Mouse (Mus musculus) embryonic facial prominence, embryonic 11.5 days (tissue): Measurements from ENCODE around the gene Efhd2. TPM values are rescaled to one million over a fixed set of nuclear protein-coding genes. Genes with fewer than 3 reads are reported as not detected.

Source experiments
- ATAC-seq: fragments of 200-750 bp; cut with Nextera tagmentation; replicated peaks from 2 replicates; pipeline ENCODE4 v1.8.0; 2017; ENCODE audit warnings: low read depth; ENCODE audit not compliant: insufficient number of reproducible peaks, low FRiP score, low TSS enrichment
- DNase-seq: peaks from one replicate; pipeline ENCODE4 v3.0.0-alpha.2; 2015; ENCODE audit warnings: low spot score
- H3K27ac ChIP-seq: fragments of 300-500 bp; sonication (generic); replicated peaks from 2 replicates; pipeline ENCODE4 v1.5.1; 2014; ENCODE audit warnings: mild to moderate bottlenecking, low read depth, low read length, control low read depth
- H3K27me3 ChIP-seq: fragments of 300-500 bp; sonication (generic); 2 replicates; pipeline ENCODE4 v1.6.1; 2014; ENCODE audit warnings: mild to moderate bottlenecking, low read length, moderate library complexity, mixed read lengths; ENCODE audit not compliant: control insufficient read depth, insufficient read depth
- H3K36me3 ChIP-seq: fragments of 300-500 bp; sonication (generic); replicated peaks from 2 replicates; pipeline ENCODE4 v1.6.1; 2014; ENCODE audit warnings: low read depth, mild to moderate bottlenecking, low read length, moderate library complexity, mixed read lengths; ENCODE audit not compliant: control insufficient read depth, insufficient read depth
- H3K4me1 ChIP-seq: fragments of 300-500 bp; sonication (generic); 2 replicates; pipeline ENCODE4 v1.6.1; 2014; ENCODE audit warnings: low read length, mixed read lengths; ENCODE audit not compliant: control insufficient read depth, insufficient read depth
- H3K4me2 ChIP-seq: fragments of 300-500 bp; sonication (generic); 2 replicates; pipeline ENCODE4 v1.6.1; 2014; ENCODE audit warnings: low read depth, mild to moderate bottlenecking, control low read depth, low read length, moderate library complexity
- H3K4me3 ChIP-seq: fragments of 300-500 bp; sonication (generic); 2 replicates; pipeline ENCODE4 v1.5.1; 2014; ENCODE audit warnings: low read depth, low read length, control low read depth
- H3K9ac ChIP-seq: fragments of 300-500 bp; sonication (generic); replicated peaks from 2 replicates; pipeline ENCODE4 v1.6.1; 2014; ENCODE audit warnings: mild to moderate bottlenecking, control low read depth, low read length
- H3K9me3 ChIP-seq: fragments of 300-500 bp; sonication (generic); replicated peaks from 2 replicates; pipeline ENCODE4 v1.6.1; 2016; ENCODE audit warnings: mild to moderate bottlenecking, low read length, inconsistent platforms, mixed read lengths; ENCODE audit not compliant: control insufficient read depth
- WGBS: fragments of 180-500 bp; shearing (Covaris S2); extraction: QIAGEN DNeasy Blood & Tissue Kit; methylation state at CpG from one replicate; pipeline ENCODE4 v1.1.7; 2014; 5-methylcytosine and 5-hydroxymethylcytosine counted together
- polyA plus RNA-seq: library from polyadenylated mRNA; unstranded; fragments of >200 nt; fragmentation: Nextera tagmentation; extraction: Ambion mirVana; gene quantifications from 2 replicates; pipeline ENCODE4 v1.2.1, GENCODE M21; 2014

The Efhd2 gene
- polyA plus RNA-seq, 1 experiment from 2014 or later = 18.2 TPM

- WGBS = 93% methylated on average over 2 of the region's 2 CpGs
These were observed 63.7 kb downstream of the Efhd2 start for GRCm38 (mm10) chr4:141810975-141811374.

GRCm38 (mm10) chr4:141809850-141810464 is 64.8 kb downstream of the Efhd2 start:
- H3K9me3 ChIP-seq = no peaks in the 10 kb centered on the region
- no peaks in the 10 kb centered on the region for H3K27me3 ChIP-seq
- DNase-seq (peak; percentile 51), ATAC-seq (no peak)
- H3K27ac ChIP-seq = no peak overlapping the region
- H3K36me3 ChIP-seq = peaks cover 3% of the 10 kb centered on the region
- no peak overlapping the region for H3K4me2 ChIP-seq
- H3K4me3 ChIP-seq = no peak overlapping the region
- no peak overlapping the region for H3K9ac ChIP-seq
- no peaks in the 10 kb centered on the region for H3K4me1 ChIP-seq
- 77% methylated on average over 8 of the region's 8 CpGs for WGBS

More at GRCm38 (mm10) chr4:141810975-141811374, 63.7 kb downstream of the Efhd2 start:
- Histone ChIP-seq H3K4me1 (no peaks in the 10 kb centered on the region), H3K36me3 (peaks cover 3% of the 10 kb centered on the region), H3K4me2 (no peak overlapping the region), H3K27ac (no peak overlapping the region), H3K9me3 (no peaks in the 10 kb centered on the region), H3K9ac (no peak overlapping the region), H3K4me3 (no peak overlapping the region), H3K27me3 (no peaks in the 10 kb centered on the region)
- no peak for DNase-seq
- no peak for ATAC-seq

Other genes with a start within 250 kb of the Efhd2 start
- 2.9 and 3.5 TPM in 2 replicates for gene Plekhm2, start 210.0 kb downstream of the Efhd2 start, polyA plus RNA-seq
- 3.2 TPM in 1 of 2 replicates, not detected in the other for gene Rsc1a1, start 189.3 kb downstream of the Efhd2 start, polyA plus RNA-seq
- 17.9 and 19.8 TPM in 2 replicates for gene Ddi2, start 151.5 kb downstream of the Efhd2 start, polyA plus RNA-seq
- gene Agmat, start 128.2 kb downstream of the Efhd2 start, polyA plus RNA-seq = 0.20 TPM in 1 of 2 replicates, not detected in the other
- gene Dnajc16, start 84.0 kb downstream of the Efhd2 start, polyA plus RNA-seq = 4.0 and 4.3 TPM in 2 replicates
- 13.3 and 14.1 TPM in 2 replicates for gene Casp9, start 81.3 kb downstream of the Efhd2 start, polyA plus RNA-seq
- not detected in 2 replicates for gene Cela2a, start 48.8 kb downstream of the Efhd2 start, polyA plus RNA-seq
- not detected in 2 replicates for gene Ctrc, start 28.6 kb downstream of the Efhd2 start, polyA plus RNA-seq
- gene Fhad1, start 140.2 kb upstream of the Efhd2 start, polyA plus RNA-seq = 0.68 and 0.94 TPM in 2 replicates
- 10.1 and 12.1 TPM in 2 replicates for gene Tmem51, start 209.4 kb upstream of the Efhd2 start, polyA plus RNA-seq